Mouse (Mus musculus) limb, embryonic 13.5 days (tissue): Measurements from ENCODE around the gene Egfl7. TPM values are rescaled to one million over a fixed set of nuclear protein-coding genes. Genes with fewer than 3 reads are reported as not detected.

Experiments
- ATAC-seq: fragments of 200-750 bp; cut with Nextera tagmentation; 2 replicates; pipeline ENCODE4 v1.8.0; 2017; ENCODE audit warnings: low read depth, moderate number of reproducible peaks, moderate TSS enrichment; ENCODE audit not compliant: low FRiP score
- H3K27ac ChIP-seq: fragments of 300-500 bp; sonication (generic); 2 replicates; pipeline ENCODE4 v1.5.1; 2015; ENCODE audit warnings: inconsistent platforms, mild to moderate bottlenecking, moderate library complexity
- H3K27me3 ChIP-seq: fragments of 300-500 bp; sonication (generic); 2 replicates; pipeline ENCODE4 v1.6.1; 2015; ENCODE audit warnings: mild to moderate bottlenecking, inconsistent platforms
- H3K36me3 ChIP-seq: fragments of 300-500 bp; sonication (generic); 2 replicates; pipeline ENCODE4 v1.6.1; 2015; ENCODE audit warnings: inconsistent platforms, mild to moderate bottlenecking, moderate library complexity
- H3K4me1 ChIP-seq: fragments of 300-500 bp; sonication (generic); 2 replicates; pipeline ENCODE4 v1.6.1; 2015; ENCODE audit warnings: inconsistent platforms
- H3K4me2 ChIP-seq: fragments of 300-500 bp; sonication (generic); replicated peaks from 2 replicates; pipeline ENCODE4 v1.6.1; 2015; ENCODE audit warnings: inconsistent platforms, mild to moderate bottlenecking, moderate library complexity
- H3K4me3 ChIP-seq: fragments of 300-500 bp; sonication (generic); 2 replicates; pipeline ENCODE4 v1.5.1; 2015; ENCODE audit warnings: moderate library complexity, mild to moderate bottlenecking, inconsistent platforms
- H3K9ac ChIP-seq: fragments of 300-500 bp; sonication (generic); 2 replicates; pipeline ENCODE4 v1.6.1; 2015; ENCODE audit warnings: mild to moderate bottlenecking, inconsistent platforms
- H3K9me3 ChIP-seq: fragments of 300-500 bp; sonication (generic); 2 replicates; pipeline ENCODE4 v1.6.1; 2016; ENCODE audit warnings: inconsistent platforms
- WGBS: fragments of 180-500 bp; shearing (Covaris S2); methylation state at CpG from one replicate; pipeline ENCODE4 v1.1.7; 2015; 5-methylcytosine and 5-hydroxymethylcytosine counted together
- polyA plus RNA-seq: library from polyadenylated mRNA; unstranded; fragments of >200 nt; fragmentation: Nextera tagmentation; extraction: Ambion mirVana; gene quantifications from 2 replicates; pipeline ENCODE4 v1.2.1, GENCODE M21; 2015

Egfl7 gene
- polyA plus RNA-seq, 1 experiment from 2014 or later: 103 TPM

DNA sequence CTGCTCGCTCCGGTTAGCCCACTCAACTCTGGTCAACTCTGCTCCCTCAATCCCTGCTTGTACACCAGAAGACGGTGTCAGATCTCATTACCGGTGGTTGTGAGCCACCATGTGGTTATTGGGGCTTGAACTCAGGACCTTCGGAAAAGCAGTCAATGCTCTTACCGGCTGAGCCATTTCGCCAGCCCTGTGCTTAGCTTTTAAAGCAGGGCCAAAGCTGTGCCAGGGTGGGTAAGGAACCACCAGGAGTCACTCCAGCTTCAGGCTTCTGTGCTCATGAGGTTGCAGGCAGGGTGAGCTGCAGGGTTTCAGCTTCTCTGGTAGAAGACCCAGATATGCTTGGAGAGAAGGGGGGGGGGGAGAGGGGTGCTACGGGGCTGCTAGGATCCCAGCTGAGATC lies 25.5 kb downstream of the Egfl7 start:
- peaks cover 11% of the 10 kb centered on the region for H3K27me3 ChIP-seq
- H3K9me3 ChIP-seq: no peaks in the 10 kb centered on the region
- no peak for ATAC-seq
- no peak overlapping the region for H3K9ac ChIP-seq
- no peaks in the 10 kb centered on the region for H3K36me3 ChIP-seq
- WGBS: 84% methylated on average over 8 of the region's 8 CpGs
- H3K4me2 ChIP-seq: no peak overlapping the region
- no peak overlapping the region for H3K27ac ChIP-seq
- H3K4me1 ChIP-seq: peaks cover 24% of the 10 kb centered on the region
- H3K4me3 ChIP-seq: no peak overlapping the region

DNA sequence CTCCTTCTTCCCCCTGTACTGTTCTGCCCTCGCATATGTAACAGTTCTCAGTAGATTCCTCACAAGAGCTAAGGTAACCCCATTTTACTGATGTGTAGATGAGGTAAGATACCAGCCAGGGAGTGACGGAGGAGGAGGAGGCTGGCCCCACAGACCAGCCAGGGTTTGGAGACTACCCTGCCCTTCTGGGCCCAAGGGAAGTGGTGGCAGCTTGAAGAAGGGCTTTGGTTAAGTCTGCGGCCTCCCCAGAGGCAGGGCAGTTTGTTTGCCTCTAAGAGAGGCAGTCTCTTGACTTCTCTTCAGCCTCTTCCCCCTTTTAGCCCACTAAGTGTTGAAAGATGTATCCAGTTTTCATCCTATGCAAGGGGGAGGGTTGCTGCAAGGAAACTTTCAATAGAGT lies 26.8 kb downstream of the Egfl7 start:
- 68% methylated on average over 3 of the region's 3 CpGs for WGBS
- H3K27ac ChIP-seq: no peak overlapping the region
- ATAC-seq: no peak

DNA sequence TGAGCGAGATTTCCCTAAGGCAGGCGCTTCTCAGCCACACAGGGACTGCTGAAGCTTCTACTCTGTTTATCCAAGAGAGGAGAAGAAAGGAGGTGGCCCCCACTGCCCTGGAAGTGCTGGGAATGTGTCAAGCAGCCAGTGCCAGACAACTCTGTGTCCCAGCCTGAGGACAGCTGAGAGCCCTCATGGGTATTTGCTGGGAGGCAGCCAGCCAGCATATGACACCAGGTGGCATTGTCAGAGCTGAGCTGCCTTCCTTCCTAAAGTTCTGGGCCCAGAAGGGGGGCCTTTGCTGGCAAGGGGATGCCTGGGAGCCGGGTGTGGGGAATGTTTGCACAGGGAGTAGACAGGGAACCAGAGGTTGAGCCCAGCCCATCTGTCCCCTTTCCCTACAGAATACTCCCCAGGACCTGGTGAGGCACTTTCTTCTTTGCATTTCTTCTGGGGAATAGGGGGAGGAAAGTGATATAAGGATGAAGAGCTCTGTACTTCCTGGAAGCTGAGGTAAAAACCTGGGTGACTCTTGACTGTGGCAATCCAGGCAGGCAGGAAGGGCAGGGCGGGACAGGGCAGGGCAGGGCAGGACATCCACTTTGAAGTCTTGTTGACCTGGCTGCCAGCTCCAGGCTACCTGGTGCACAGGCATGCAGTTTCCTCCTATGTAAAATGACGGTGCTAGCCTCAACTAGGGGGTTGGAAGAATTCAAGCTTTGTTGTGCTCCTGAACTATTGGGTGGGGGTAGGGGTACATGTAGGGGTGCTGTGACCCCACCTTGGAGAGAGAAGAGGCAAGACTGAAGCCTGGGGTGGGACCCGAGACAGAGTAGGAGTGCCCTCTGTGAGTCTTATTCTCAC lies 27.5 kb downstream of the Egfl7 start:
- peaks cover 11% of the 10 kb centered on the region for H3K27me3 ChIP-seq
- H3K4me1 ChIP-seq: peaks cover 24% of the 10 kb centered on the region
- no peaks in the 10 kb centered on the region for H3K36me3 ChIP-seq
- H3K9me3 ChIP-seq: no peaks in the 10 kb centered on the region
- no peak overlapping the region for H3K4me2 ChIP-seq
- H3K4me3 ChIP-seq: no peak overlapping the region
- no peak overlapping the region for H3K27ac ChIP-seq
- WGBS: 42% methylated on average over 6 of the region's 6 CpGs
- H3K9ac ChIP-seq: no peak overlapping the region
- no peak for ATAC-seq

More for the DNA sequence above, 26.8 kb downstream of the Egfl7 start:
- H3K4me2 ChIP-seq: no peak overlapping the region
- peaks cover 24% of the 10 kb centered on the region for H3K4me1 ChIP-seq
- H3K27me3 ChIP-seq: peaks cover 11% of the 10 kb centered on the region
- H3K36me3 ChIP-seq: no peaks in the 10 kb centered on the region
- H3K9me3 ChIP-seq: no peaks in the 10 kb centered on the region
- H3K9ac ChIP-seq: no peak overlapping the region
- no peak overlapping the region for H3K4me3 ChIP-seq

DNA sequence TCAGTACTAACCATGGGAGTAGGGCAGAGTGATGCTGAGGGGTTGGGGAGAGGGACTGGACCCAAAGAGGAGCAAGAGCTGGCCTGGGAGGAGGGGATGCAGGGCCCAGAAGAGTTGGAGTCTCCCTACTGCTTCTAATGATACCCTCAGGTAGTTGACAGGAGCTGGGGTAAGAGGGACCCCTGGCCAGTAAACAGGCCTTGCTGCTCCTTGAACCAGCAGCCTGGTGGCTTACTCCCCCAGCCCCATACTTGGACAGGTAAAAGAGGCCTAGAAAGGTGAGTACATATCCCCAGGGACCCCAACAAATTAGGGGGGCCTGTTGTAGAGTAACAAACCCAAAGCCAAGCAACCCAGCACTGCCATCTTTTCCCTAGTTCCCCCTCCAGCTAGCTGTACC lies 29.0 kb downstream of the Egfl7 start:
- Histone ChIP-seq H3K4me2 (no peak overlapping the region), H3K4me3 (no peak overlapping the region), H3K4me1 (peaks cover 12% of the 10 kb centered on the region), H3K27ac (no peak overlapping the region), H3K9ac (no peak overlapping the region), H3K36me3 (no peaks in the 10 kb centered on the region), H3K9me3 (no peaks in the 10 kb centered on the region), H3K27me3 (peaks cover 9% of the 10 kb centered on the region)
- ATAC-seq: no peak

DNA sequence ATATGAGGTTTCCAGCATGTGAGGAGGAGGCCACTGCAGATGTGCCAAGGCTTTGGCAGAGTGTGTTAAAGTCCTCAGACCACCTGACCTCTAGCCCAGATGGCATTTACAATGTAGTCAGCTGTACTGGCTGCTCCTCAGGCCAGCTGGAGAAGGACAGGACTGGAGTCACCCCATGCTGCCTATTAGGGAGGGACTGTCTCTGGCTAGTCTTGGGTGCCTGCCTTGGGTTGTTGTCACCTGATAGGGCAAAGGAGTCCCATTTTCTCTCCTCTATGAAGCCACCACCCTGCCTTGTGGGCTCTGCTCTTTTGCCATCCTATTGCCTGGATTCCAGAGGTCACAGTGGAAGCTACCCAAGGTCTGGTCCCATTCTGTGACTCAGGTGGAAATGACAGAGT lies 29.4 kb downstream of the Egfl7 start:
- H3K4me1 ChIP-seq: peaks cover 11% of the 10 kb centered on the region
- no peaks in the 10 kb centered on the region for H3K9me3 ChIP-seq
- H3K4me2 ChIP-seq: no peak overlapping the region
- no peaks in the 10 kb centered on the region for H3K36me3 ChIP-seq
- H3K9ac ChIP-seq: no peak overlapping the region
- peaks cover 9% of the 10 kb centered on the region for H3K27me3 ChIP-seq
- ATAC-seq: no peak
- H3K4me3 ChIP-seq: no peak overlapping the region
- no peak overlapping the region for H3K27ac ChIP-seq

DNA sequence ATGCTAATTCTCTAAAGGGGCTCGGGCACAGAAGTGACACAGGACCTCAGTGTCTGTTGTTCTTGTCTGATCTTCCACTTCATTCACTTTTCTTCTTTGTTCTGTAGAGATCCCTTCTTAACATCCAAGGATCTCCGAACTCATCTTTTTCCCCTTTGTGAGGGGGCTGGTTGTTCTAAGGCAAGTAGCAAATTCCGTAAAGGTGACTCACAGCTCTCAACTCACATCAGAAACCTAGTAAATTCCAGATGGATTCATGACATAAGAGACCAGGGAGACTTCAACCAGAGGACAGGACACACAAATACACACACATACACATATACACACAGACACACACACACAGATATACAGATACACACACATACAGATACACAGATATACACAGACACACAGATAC lies 30.7 kb downstream of the Egfl7 start:
- H3K4me1 ChIP-seq: peaks cover 8% of the 10 kb centered on the region; the same call in 1 of the 2 replicates

DNA sequence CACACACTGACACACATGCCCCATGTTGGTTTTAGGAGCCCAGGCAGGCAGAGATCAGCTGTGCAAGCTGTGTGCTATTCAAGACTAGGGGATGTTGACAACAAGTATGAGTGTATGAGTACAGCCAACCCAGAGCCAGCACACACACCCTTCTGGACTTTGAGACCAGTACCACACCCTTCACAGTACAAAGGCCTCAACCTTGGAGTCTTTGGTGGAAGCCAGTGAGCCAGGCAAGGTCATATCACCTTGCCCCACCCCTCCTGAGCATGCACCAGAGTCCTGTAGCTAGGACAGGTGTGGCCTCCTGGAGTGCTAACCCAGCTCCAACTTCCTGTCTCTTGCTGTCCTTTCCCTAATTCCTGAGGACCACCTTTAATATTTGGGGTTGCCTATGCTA lies 31.2 kb downstream of the Egfl7 start:
- peaks cover 8% of the 10 kb centered on the region; the same call in 1 of the 2 replicates for H3K4me1 ChIP-seq
- no peaks in the 10 kb centered on the region for H3K36me3 ChIP-seq
- H3K4me3 ChIP-seq: no peak overlapping the region
- H3K9ac ChIP-seq: no peak overlapping the region
- no peak overlapping the region for H3K27ac ChIP-seq
- peaks cover 6% of the 10 kb centered on the region for H3K27me3 ChIP-seq
- H3K4me2 ChIP-seq: no peak overlapping the region
- no peak for ATAC-seq
- H3K9me3 ChIP-seq: no peaks in the 10 kb centered on the region

More for the DNA sequence above, 30.7 kb downstream of the Egfl7 start:
- Histone ChIP-seq H3K27me3 (peaks cover 6% of the 10 kb centered on the region), H3K27ac (no peak overlapping the region), H3K9ac (no peak overlapping the region), H3K36me3 (no peaks in the 10 kb centered on the region), H3K9me3 (no peaks in the 10 kb centered on the region), H3K4me2 (no peak overlapping the region), H3K4me3 (no peak overlapping the region)
- no peak for ATAC-seq
- WGBS: 84% methylated on average over 3 of the region's 3 CpGs

DNA sequence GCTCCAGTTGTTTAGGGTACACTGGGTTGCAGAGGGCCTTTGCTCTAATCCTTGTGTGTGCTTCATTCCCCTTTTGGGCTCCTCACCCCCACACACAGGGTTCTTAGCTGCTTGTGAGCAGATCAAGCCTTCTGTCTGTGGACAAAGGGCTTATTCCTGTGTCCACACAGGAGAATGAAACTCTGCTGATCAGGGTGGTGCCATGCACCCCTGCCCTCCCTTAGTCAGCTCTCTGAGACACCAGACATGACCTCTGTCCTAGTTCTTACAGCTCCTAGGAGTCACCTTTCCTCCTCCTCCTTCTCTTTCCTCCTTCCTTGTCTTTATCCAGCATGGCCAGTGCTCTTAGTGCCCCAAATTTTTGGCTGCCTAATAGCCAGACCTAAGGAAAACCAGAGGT lies 32.1 kb downstream of the Egfl7 start:
- H3K4me3 ChIP-seq: no peak overlapping the region

DNA sequence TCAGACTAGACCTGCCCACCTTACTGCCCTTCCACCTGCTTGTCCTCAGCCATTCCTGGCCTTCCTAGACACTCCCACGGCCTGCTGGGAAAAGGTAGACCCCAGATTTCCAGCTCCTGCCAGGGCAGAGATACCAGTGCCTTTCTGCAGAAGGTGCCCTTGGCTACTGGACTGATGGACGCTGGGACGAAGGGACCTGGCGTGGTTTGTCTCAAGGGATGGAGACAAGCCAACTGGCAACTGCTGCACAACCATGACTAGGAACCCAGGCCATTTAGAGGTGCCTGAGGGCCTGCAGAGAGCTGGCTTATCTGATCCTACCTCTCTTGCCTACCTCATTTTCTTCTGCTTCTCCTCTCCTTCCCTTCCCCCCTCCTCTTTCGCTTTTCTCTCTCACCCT lies 35.1 kb downstream of the Egfl7 start:
- Histone ChIP-seq H3K36me3 (no peaks in the 10 kb centered on the region), H3K4me2 (no peak overlapping the region), H3K27me3 (no peaks in the 10 kb centered on the region), H3K27ac (no peak overlapping the region), H3K4me1 (no peaks in the 10 kb centered on the region), H3K4me3 (no peak overlapping the region), H3K9ac (no peak overlapping the region), H3K9me3 (no peaks in the 10 kb centered on the region)
- no peak for ATAC-seq
- 74% methylated on average over 5 of the region's 5 CpGs for WGBS

More for the DNA sequence above, 32.1 kb downstream of the Egfl7 start:
- Histone ChIP-seq H3K27ac (no peak overlapping the region), H3K36me3 (no peaks in the 10 kb centered on the region), H3K27me3 (0 out of 2 replicates have a peak, but pooled peaks cover 3% of the 10 kb centered on the region), H3K4me2 (no peak overlapping the region), H3K4me1 (peaks cover 6% of the 10 kb centered on the region; the same call in 1 of the 2 replicates), H3K9me3 (no peaks in the 10 kb centered on the region), H3K9ac (no peak overlapping the region)
- no peak for ATAC-seq

DNA sequence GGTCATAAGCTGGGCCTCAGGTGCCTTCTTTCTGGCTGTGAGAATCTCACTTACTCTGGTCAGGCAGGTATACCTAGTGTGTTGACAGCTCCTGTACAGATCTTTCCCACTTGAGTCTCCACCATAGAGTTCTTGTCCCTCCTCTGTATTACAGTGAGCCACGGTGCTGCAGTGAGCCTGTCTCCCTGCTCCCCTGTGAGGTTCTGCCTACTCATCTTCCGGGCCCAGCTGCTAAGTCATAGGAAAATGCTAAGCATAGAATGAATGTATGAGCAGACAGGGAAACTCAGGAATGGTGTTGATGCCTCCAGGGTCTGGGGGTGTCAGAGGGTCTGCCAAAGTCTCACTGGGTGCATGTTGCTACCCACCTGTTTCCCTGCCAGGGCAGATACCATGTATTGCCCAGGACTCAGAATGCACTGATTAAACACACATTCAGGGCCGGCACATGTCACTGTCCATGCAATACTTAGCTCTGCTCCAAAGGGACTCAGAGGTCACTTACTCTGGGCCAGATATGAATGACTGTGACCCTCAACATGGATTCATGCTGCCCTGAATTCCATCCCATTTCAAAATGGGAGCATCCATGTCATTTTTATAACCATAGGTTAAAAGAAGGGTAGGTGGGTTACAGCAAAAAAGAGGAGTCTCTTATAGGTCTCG lies 35.8 kb downstream of the Egfl7 start:
- Histone ChIP-seq H3K9ac (no peak overlapping the region), H3K27ac (no peak overlapping the region), H3K4me3 (no peak overlapping the region), H3K27me3 (no peaks in the 10 kb centered on the region), H3K4me1 (no peaks in the 10 kb centered on the region), H3K9me3 (no peaks in the 10 kb centered on the region), H3K4me2 (no peak overlapping the region), H3K36me3 (no peaks in the 10 kb centered on the region)
- 83% methylated on average over 4 of the region's 4 CpGs for WGBS
- ATAC-seq: no peak

DNA sequence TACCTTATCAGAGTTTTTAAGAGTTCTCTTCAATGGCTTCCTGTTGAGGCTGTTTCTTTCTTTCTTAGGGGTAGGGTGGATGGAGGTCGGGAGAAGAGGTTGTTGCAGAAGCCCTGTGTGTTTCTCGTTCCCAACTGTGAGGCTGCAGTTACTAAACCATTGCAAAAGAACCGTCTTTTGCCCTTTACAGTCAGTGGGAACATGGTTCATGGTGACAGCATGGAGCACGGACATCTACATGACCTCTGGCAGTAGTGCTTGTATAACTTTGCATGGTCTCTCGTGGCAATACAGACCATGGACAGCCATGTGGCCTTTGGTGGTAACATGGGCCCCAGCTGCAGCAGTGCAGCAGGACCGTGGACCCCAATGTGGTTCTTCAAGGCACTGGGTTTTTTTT lies 37.5 kb downstream of the Egfl7 start:
- no peak for ATAC-seq
- H3K4me3 ChIP-seq: no peak overlapping the region
- H3K27me3 ChIP-seq: no peaks in the 10 kb centered on the region
- WGBS: 75% methylated on average over 6 of the region's 6 CpGs
- no peaks in the 10 kb centered on the region for H3K9me3 ChIP-seq
- H3K4me2 ChIP-seq: no peak overlapping the region
- no peak overlapping the region for H3K27ac ChIP-seq
- H3K4me1 ChIP-seq: no peaks in the 10 kb centered on the region
- no peak overlapping the region for H3K9ac ChIP-seq
- H3K36me3 ChIP-seq: no peaks in the 10 kb centered on the region

DNA sequence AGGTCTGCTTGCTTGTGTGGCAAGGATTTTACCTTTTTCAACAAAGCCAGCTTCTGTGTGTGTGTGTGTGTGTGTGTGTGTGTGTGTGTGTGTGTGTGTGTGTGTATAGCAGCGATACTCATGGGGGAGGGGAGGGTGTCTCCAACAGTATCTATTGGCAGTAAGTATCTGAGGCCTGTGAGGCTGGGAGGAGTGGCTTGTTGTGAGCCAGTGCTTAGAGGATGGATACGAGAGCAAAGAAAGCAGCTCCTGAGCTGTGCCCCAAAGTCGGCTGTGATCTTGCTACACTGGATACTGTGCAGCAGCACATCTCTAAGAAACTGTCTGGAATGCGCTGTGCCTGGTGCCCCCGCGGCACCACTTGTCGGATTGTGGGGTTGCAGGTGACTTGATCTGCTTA lies 38.1 kb downstream of the Egfl7 start:
- no peak overlapping the region for H3K9ac ChIP-seq

More for the DNA sequence above, 38.1 kb downstream of the Egfl7 start:
- no peak overlapping the region for H3K27ac ChIP-seq
- H3K9me3 ChIP-seq: no peaks in the 10 kb centered on the region
- H3K4me1 ChIP-seq: no peaks in the 10 kb centered on the region
- WGBS: 56% methylated on average over 7 of the region's 7 CpGs
- no peak overlapping the region for H3K4me3 ChIP-seq
- no peaks in the 10 kb centered on the region for H3K27me3 ChIP-seq
- no peaks in the 10 kb centered on the region for H3K36me3 ChIP-seq
- ATAC-seq: no peak
- no peak overlapping the region for H3K4me2 ChIP-seq
